Mouse (Mus musculus): ENCODE data around the gene Col15a1.
A peak's percentile ranks its signal among the peaks of the same experiment; 100 is the strongest.

Col15a1 gene

DNA sequence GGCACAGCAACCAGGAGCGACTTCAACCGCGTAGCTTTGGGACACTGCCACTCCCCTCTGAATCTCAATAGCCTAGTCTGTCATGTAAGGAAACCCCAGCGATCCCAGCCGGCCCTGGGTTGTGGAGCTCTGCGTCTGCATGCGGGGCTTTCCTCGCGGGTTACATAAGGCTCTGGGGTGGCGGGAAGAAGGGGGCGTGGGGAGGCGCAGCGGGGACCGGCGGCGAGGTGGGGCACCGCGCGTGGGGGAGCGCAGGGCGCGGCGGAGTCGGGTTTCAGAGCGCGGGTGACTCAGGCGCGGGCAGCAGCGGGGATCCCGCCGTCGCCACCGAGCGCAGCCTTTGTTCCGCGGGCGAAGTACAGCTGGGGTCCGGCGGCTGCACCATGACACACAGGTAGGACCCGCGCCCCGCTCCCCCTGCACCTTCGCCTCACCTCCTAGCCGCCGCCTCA is at the start of gene Col15a1:
Gene Col15a1, plus strand, starts transcription at position 193 of the 452 bp plus-strand sequence.
- DNase-seq (ENCODE audit: low spot score): peak; percentile 28

DNA sequence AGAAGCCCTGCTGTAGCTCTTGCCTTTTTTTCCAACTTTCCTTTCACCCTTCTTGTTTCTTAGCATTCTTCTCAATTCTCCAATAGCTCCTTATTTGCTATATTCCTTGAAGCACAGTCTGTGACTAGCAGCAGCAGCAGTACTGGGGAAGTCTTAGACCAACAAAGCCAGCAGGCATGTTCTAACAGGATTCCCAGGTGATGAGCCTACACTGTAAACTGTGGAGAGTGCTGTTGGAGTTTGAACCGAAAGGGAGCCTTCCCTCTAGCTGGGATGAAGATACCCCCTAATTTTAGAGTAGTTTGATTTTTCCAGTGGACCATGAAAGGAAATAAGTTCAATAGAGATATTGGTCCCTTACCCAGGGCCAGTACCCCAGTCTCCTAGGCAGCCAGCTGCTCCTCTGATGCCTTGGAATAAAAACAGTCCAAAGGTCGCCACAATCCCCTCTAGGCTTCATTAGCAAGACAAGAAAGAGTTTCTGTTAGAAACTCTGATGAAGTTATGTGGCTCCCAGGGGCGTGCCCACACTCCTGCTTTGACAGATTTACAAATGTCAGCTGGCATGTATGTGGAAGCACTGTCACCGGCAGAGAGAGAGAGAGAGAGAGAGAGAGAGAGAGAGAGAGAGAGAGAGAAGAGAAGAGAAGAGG is 46.7 kb upstream of the Col15a1 start:
- no peak for DNase-seq (ENCODE audit: low spot score)

DNA sequence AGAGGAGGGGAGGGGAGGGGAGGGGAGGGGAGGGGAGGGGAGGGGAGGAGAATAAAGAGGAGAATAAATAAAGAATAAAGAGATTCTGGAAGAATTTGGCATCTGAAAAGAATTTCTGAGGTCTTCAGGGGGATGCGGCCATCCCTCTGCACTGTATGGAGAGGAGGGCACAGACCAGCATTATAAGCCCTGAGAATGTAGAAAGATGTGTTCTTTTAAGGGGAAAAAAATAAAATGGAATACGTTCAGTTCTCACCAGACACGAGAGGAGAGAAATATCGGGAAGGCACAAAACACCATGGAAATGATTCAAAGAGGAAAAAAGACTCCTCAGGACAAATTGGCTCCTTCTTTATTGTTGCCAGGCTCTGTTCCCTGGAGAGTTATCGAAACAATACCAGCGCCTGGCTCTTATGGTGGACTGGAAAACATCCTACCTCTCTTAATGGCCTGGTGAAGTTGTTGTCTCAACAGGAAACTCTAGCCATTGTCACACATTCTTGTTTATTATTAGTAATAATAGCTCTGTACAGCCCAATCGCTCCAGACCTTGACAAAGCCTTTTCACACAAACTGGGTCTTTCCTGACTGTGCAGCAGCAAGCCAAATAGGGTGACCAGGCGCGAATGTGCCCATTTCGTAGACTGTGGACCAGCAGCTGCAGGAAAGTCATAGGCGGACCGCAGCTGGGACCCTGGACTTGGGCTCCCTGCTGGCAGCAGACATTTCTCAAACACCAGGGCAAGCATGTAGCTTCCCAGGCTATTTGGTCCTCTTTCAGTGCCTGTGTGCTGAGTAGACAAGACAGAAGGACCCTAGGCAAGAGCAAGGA is 46.0 kb upstream of the Col15a1 start:
- no peak for DNase-seq (ENCODE audit: low spot score)

DNA sequence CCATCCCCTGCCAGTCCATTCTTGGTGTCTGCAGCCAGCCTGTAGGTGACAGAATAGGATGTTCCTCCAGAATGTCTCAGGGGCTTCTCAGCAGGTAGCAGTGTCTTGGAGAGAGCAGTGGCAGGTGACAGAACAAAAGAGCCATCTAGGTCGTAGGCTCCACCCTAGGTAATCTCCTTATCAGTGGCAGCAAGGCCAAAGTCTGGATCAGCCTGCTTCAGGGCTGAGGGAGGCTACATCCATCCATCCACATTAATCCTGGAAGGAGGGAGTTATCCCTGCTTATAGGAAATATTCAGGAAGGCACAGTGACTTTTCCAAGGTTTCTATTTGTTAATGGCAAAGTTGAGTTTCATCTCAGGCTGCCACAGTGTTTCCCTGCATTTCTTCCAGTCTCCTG is 35.6 kb upstream of the Col15a1 start:
- DNase-seq (ENCODE audit: low spot score): no peak

DNA sequence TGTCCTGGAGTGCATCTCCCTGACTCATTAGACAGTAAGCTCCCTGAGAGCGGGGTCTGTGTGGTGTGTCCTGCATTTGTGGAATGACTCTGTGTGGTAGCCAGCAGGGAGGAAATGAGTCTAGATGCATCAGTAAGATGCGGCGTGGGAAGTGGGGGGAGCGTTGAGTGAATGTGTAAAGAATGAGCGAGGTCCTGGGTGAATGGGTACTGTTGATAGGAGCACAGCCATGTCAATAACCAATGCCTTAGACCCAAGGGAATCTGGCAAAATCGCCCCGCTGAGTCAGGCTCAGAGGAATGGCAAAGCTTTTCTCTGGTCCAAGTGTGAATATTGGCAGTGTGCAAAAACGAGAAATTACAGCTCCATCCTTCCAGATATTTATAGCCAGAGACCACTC is 30.9 kb upstream of the Col15a1 start:
- no peak for DNase-seq (ENCODE audit: low spot score)

DNA sequence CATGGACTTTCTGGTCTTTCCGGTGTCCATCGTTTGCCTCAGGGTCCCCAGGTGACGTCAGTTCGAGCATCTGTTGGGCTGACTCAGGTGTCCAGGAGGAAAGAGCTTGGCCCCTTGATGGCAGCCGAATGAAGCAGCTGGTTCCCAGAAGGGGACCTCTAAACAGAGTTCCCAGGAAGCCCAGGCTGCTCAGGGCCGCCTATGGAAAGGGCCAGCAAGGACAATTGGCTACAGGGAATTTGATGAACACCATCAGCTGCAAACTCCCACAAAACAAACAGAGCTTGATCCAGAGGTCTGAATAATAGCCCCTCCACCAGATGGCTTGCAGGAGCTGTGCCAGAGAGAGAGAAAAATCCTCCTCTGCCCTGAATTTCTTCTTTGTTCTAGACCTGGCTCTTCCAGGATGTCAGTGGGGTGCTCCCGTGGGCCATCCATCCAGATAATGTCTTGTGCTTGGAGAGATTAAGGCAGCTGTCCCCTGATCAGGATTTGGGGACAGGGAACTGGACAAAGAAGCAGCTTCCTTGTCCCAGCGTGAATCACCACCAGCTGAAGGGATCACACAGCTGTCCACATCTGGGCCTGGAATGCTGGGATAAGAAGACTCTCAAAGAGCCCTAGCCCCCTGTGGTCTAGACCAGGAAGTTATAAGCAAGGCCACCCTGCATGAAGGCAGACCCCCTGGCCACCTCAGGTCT is 29.6 kb upstream of the Col15a1 start:
- peak; percentile 25 for DNase-seq (ENCODE audit: low spot score)

DNA sequence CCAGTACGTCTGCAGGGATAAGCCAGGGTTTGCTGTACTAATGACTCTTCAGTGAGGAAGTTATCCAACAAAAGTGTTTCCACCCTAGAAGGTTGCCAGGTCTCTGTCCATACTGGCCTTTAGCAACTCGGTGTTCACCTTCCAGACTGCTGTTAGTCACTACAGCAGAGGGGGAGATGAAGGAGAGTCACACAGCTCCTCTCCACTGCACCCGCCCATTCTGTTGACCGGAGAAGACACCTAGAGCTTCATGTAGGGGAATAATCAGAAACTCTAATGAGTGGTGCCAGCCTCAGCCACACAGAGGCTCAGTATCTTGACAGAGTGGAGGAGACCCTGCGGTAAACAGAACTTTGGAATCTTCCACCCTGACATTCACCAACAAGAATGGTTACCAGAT is 28.4 kb upstream of the Col15a1 start:
- no peak for DNase-seq (ENCODE audit: low spot score)

DNA sequence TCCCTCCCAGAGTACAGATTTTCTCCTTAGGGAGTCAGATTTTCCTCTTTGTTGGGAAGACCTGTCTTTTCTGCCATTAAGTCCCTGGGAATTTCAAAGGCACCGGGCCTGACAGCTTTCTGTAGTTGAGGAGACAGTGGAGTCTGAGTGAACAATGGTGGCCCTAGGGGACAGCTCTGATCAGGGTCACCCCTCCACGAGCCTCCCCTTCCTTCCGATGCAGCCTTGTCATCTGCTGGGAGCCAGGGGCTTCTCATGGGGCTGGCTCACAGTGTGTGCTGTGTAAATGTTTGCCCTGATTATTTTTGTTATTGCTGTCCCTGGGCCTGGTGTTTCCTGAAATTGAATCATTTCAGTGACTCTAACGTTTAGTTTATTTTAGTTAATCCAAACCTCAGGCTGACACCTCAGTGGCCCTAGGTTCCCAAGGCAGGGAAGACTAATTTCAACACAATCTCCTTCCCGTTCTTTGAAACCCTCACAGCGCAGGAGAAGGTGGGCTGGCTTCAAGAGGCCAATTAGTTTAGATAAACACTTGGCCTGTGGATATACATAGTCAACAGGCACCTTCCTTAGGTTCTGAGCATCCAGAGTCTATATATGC is 23.8 kb upstream of the Col15a1 start:
- DNase-seq (ENCODE audit: low spot score): no peak

DNA sequence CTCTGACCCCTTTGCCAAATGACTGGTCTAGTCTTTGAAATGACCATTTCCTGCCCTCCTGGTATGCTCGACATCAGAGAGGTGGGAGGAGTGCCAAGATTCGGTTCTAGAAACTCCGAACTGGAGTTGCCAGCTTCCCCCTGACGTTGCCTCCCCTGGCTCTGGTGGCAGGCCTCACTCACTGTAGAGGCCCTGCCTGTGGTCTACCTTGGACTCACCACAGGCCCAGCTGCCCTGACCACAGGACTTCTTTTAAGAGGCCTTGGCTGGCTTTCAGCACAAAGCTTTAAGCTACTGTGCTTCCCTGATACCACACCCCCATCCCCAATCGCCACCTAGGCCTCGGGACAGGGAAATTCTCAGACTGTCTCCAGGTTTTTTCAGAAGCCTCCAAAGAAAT is 21.4 kb upstream of the Col15a1 start:
- DNase-seq (ENCODE audit: low spot score): no peak

DNA sequence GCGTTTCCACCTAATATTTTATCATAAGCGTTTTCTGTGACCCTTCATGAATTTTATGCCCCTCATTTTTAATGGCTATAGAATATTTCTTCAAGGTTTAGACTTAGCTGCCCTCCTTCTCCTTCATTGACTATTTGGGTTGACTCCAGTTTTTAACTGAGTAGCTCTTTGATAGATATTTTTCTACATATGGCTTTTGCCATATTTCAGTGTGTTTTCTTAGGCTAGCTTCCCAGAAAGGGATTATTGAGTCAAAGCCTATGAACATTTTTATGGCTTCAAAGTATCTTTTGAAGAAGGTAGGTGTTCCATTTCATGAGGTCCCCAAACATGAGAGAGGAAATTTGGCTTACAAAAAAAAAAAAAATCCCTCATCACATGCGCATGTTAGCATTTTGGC is 11.8 kb upstream of the Col15a1 start:
- no peak for DNase-seq (ENCODE audit: low spot score)

DNA sequence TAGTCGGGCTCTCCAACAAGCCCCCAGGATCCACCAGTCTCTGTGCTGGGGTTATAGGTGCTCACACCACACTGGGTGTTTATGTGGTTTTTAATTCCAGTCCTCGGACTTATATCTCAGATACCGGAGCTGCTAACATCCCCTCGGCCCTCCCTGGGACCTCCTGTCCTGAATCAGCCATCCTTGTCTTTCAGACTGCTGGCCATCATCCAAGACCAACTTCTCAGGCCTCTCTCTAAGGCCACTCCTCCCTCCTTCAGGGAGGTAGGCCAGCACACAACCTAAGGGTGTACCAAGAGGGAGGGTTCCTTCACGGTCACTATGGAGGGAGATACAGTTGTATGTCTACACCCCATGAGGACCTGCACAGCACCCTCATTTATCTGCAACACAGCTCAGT is 4.3 kb upstream of the Col15a1 start:
- DNase-seq (ENCODE audit: low spot score): no peak

DNA sequence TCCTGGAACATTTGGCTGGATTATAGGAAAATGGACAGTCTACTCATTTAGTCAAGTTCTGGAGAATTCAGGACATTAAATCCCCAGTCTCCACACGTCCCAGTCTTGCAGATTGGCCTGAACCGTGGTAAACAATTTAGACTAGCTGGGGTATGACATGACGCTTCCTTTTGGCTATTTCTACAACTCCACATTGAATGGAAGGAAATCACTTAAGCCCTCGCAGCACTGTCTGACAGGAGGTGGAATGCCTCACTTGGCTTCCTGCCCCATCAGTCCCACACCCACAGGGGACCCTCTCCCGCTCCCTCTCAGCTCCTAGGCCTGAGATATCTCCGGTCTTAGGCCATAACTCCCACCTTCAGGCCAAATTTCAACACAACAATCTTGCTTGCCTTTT is 2.1 kb upstream of the Col15a1 start:
- no peak for DNase-seq (ENCODE audit: low spot score)

DNA sequence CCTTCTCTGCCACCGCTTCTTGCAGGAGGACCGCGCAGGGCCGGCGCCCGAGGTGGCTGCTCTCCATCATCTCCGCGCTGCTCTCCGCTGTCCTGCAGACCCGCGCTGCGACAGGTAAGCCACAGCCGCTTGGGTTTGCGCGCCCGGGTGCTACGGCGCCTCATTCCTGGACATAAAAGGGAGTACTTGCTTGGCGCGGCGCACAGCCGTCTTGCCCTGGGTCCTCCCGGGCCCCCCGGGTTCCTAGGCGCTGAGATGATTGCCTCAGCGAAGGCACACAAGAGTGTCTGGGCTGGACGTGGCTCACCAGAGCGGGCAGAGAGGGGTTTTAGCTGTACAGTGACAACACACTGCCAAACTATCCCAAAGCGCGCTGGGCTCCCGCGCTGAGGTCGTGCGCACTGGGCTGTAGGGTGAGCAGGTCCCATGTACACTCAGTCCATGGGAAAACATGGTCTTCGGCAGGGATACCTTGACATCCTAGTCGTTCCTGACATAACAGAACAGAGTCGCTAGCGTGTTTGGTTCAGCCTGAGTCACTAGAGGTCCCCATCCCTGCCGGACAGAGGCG is 545 bp downstream of the Col15a1 start:
- no peak for DNase-seq (ENCODE audit: low spot score)

DNA sequence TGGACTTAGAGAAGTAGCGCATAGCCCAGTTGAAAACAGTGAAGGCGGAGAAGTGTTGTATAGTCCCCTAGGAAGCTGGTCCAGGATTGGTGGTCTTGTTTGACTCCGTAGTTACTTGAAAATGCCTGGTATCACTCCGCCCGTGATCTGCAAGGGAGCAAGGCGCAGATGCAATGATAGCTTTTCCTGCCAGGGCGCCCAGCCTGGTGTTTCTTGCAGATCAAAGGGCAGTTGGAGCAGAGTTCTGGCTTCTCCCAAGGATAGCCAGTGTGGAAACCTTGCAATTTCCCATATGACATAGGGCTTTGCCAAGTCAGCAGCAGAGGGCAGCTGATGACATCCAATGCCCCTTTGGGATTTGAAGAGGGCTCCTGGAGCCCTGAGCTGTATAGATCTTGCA is 1.5 kb downstream of the Col15a1 start:
- DNase-seq (ENCODE audit: low spot score): no peak

DNA sequence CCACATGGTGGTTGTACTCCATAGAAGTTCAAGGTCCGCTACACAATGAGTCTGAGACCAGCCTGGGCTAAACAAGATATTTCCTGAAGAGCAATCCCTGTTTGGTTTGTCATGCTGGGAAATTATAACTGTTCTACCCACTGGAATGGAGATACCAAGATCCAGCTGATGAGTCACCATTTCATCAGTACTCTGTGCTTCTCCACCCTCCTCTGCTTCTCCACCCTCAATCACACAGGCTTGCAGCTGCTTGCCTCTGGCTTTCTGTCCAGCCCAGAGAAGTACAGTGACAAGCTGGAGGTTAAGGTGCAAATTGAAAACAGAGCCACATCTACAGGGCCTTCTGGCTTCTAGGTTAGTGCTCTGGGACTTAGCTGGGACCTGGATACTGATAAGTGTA is 10.9 kb downstream of the Col15a1 start:
- DNase-seq (ENCODE audit: low spot score): no peak

DNA sequence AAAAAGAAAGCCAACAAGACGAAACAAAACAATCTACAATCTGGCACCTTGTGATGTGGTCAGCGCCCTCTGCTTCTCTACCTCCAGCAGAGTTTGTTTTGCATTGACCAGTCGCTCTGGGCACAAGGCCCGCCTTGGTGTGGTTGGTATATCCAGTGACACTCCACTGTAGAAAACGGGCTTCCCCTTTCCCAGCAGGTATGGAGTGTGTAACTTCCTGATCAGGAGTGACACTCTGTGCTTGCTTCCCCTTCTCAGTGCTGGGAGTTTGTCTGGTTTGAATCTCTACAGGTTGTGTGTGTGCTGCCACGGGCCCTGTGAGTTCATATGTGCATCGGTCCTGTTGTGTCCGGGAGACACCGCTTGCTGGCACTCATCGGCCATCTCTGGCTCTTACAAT is 11.4 kb downstream of the Col15a1 start:
- DNase-seq (ENCODE audit: low spot score): no peak

DNA sequence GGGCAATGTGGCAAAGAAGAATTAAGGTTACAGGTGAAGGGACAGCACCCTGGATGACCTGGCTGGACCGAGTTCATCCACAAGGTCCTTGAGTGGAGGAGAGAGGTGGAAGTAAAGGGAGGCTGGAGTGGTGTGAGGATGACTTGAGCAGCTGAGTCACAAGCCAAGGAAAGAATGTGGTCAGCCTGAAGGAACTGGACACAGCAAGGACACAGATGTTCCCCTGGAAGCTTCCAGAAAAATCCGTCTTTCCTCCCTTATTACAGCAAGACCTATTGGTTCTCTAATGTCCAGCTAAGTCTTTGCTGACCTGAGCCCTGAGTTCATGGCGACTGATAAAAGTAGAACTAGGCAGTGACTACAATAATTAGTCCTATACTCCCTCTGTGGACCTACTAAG is 12.6 kb downstream of the Col15a1 start:
- DNase-seq (ENCODE audit: low spot score): no peak

DNA sequence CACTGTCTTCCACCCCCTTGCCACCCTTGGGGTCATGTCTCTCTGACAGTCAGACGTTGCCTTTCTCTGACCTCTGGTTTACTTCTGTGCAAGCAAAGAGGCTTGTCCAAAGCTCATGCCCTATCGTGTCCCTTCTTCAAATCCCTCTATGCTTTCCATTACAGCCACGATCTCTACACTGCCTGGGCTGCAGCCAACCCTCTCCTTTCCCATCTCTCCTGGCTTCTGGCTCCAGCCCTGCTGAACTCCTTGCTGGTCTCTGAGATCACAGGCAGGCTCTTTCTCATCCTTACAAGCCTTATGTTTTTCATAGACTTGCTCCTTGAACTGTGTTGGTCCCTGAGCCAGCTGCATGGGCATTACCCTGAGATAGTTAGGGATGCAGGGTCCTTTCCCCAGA is 14.2 kb downstream of the Col15a1 start:
- no peak for DNase-seq (ENCODE audit: low spot score)

DNA sequence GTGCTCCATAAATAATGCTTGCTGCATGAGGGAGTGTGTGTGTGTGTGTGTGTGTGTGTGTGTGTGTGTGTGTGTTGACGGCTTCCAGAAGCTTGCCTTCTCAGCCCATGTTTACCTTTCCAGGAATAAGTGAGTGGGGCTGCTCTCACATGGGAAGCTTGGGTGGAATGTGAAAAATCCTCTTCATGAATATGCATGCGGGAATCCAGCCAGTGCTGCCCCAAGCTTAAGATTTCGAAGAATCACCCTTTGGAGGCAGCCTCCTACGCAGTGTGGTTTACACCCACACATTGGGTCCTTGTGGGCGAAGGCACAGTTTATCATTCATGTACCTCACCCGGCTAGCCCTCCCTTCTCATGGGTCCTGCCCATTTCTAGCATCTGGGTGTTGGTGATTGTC is 18.0 kb downstream of the Col15a1 start:
- DNase-seq (ENCODE audit: low spot score): no peak

DNA sequence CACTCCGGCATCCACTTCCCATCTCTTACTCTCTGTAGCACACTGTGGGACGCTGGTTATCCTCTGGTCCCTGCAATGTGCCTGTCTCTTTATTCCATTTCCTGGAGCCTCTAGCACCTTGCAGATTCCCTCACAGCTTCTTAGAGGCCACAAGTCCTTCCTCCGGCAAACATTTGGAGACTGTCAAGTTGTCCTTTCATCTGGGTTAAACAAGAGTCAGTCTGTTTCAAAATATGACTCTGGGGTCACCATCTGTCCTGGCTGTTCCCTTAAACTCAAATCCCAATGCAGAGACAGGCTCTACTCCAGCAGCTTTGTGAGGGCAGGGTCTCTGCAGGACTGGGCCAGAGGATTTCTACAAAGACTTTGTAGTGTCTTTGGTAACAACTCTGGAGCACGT is 19.1 kb downstream of the Col15a1 start:
- DNase-seq (ENCODE audit: low spot score): no peak

DNA sequence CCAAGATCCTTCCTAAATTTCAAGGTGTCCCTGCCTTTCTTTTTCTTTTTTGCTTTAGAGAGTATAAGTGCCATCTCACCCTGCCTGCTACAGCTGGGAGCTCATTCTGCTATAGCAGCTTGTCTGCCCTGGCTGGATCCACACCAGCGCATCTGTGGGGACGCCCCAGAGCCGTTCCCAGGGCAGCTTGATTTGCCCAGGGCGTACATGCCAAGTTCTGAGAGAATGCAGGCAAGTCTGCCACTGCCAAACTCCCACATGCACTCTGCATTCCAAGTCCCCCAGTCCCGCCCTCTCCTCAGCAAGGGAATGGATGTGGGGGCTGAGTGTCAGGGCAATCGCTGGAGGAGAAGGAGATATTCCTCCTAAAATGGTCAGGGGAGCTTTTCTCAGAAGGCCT is 19.8 kb downstream of the Col15a1 start:
- DNase-seq (ENCODE audit: low spot score): peak; percentile 55

DNA sequence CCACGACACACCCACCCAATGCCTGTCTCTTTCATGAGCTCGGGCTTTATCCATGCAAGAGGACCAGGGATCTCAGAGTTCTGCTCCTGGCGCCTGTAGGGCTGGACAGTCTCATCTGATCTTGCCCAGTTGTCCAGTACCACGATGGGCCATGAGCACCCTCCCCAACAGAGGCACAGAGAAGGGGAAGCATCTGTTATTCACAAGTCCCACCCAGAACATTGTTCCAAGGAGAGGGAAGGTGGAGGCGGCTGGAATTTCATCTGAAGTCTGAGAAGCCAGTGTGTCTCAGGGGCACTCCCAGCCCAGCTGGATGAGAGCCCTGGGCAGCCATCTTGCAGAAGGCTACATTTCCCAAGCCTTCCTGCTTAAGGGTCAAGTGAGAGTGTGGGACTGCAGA is 21.0 kb downstream of the Col15a1 start:
- no peak for DNase-seq (ENCODE audit: low spot score)
